Mouse (Mus musculus) left cerebral cortex, adult 6 months (tissue): Measurements from ENCODE around the gene Tcstv3. TPM values are rescaled to one million over a fixed set of nuclear protein-coding genes. Genes with fewer than 3 reads are reported as not detected.

ENCODE experiments used
- long read RNA-seq, 2 experiments: library from polyadenylated mRNA; unstranded; transcript quantifications; one replicate each; pipeline ENCODE4 v2.0.0; 2019 to 2020
- polyA plus RNA-seq: library from polyadenylated mRNA; unstranded; fragments of <200 nt; fragmentation: Nextera tagmentation; gene quantifications from 2 replicates; pipeline ENCODE4 v1.2.3, GENCODE M21; 2021

Gene Tcstv3
- polyA plus RNA-seq: not detected in 2 replicates
- long read RNA-seq, experiment 1: 0 reads
- long read RNA-seq, experiment 2: 0 reads

GRCm38 (mm10) chr13:120316578-120316977 lies at the start of gene Tcstv3:
Gene Tcstv3 (plus strand): TSS chr13:120316878.

DNA sequence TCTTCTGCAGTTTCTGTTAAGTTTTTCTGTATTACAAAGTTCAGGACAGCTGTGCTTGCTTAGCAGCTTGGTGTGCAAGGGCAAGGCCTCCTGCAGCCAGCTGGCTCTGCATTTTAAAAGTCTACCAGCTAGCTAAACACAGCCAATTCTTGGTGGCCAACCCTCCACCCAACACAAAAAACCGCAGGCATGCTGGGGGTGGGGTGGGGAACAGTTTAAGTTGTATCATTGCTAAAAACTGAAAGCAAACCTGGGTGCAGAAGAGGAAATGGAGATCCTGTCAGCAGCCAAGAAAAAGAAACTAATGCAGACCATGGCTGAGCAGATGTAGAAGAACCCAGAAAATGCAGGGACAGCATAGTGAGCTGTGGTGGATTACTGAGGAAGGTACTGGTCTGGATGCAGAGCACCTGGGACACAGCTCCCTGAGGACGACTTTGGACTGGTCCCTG lies 16.7 kb upstream of the Tcstv3 start, which contains the start of gene BC147527:
TSS of gene BC147527 (plus strand) at position 402 of the 452 bp plus-strand sequence.

Other genes with a start within 250 kb of the Tcstv3 start
- not detected in 2 replicates for gene Gm20767, start 176.6 kb upstream of the Tcstv3 start, polyA plus RNA-seq
- not detected in 2 replicates for gene Gm21818, start 144.4 kb upstream of the Tcstv3 start, polyA plus RNA-seq
- not detected in 2 replicates for gene Gm21762, start 100.9 kb upstream of the Tcstv3 start, polyA plus RNA-seq
- not detected in 2 replicates for gene Gm21731, start 77.8 kb upstream of the Tcstv3 start, polyA plus RNA-seq
- not detected in 2 replicates for gene AF067061, start 53.8 kb upstream of the Tcstv3 start, polyA plus RNA-seq
- gene BC147527, start 16.5 kb upstream of the Tcstv3 start, polyA plus RNA-seq: 0.15 TPM in 1 of 2 replicates, not detected in the other